Mouse (Mus musculus): ENCODE data around the gene Utrn.

- no peak for TF ChIP-seq POLR2A (IDR thresholded peaks at IDR 0.05; ENCODE audit: extremely low read depth, insufficient read depth, low read length)
- no peak for TF ChIP-seq CTCF (IDR thresholded peaks at IDR 0.05; ENCODE audit: extremely low read depth, insufficient read depth, low read length)
Measured at GRCm38 (mm10) chr10:12878661-12879312, 9.6 kb upstream of the Utrn start.

Data from cortical plate, adult 2 months (tissue).